Comparison of ENCODE assay signal across 8 mouse cellular contexts in the genomic region with DNA sequence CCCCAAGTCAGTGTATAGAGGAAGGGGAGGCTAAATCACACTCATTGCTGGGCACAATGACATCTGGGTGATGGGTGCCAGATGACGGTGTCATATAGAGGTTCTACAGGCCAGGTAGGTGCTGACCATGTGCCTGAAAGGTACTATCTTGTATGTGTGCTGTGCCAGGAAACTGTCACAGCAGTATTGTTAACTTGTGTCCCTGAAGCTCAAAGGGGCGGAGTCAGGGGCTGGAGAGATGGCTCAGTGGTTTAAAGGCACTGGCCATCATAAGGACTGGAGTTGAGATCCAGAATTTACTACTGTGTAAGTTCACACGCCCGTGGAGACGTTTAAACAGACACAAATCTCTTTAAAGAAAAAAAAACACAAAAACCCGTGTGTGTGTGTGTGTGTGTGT. TPM values are rescaled to one million over a fixed set of nuclear protein-coding genes. Genes with fewer than 3 reads are reported as not detected.
A peak's percentile ranks its signal among the peaks of the same experiment; 100 is the strongest.
DNase-seq lines count a peak whose midpoint lies in the region; ATAC-seq and TF ChIP-seq lines count a peak whose summit lies in the region.

No protein-coding gene starts in this region.

- peaks cover 17% of the 10 kb centered on the region for H3K4me1 ChIP-seq in heart, embryonic 13.5 days
- peaks cover 5 to 21% of the 10 kb centered on the region in 2 experiments for H3K4me1 ChIP-seq in MEL (ENCODE audit: control insufficient read depth in 1 of 2, insufficient read depth in 2 of 2, low read length in 2 of 2)
- H3K4me1 ChIP-seq in heart, embryonic 16.5 days (ENCODE audit: control insufficient read depth, insufficient read depth, low read length) = peaks cover 8% of the 10 kb centered on the region
- peaks cover 9% of the 10 kb centered on the region; the same call in 1 of the 2 replicates for H3K4me1 ChIP-seq in midbrain, embryonic 11.5 days (ENCODE audit: control insufficient read depth, insufficient read depth, low read length)

- TF ChIP-seq POLR2A in MEL (IDR thresholded peaks at IDR 0.05; ENCODE audit: control insufficient read depth in 1 of 2, insufficient read depth in 1 of 2, low read depth in 1 of 2, low read length in 2 of 2, poor library complexity in 1 of 2) = no peak

- H3K9me3 ChIP-seq in heart, embryonic 13.5 days = no peaks in the 10 kb centered on the region
- H3K9me3 ChIP-seq in MEL (replicated peaks; ENCODE audit: insufficient read depth, low read length) = no peaks in the 10 kb centered on the region
- no peaks in the 10 kb centered on the region for H3K9me3 ChIP-seq in heart, embryonic 16.5 days (replicated peaks; ENCODE audit: control insufficient read depth, low read length)
- H3K9me3 ChIP-seq in midbrain, embryonic 11.5 days (ENCODE audit: control insufficient read depth, low read length) = no peaks in the 10 kb centered on the region

- no peak for DNase-seq in heart, postnatal 36 days
- DNase-seq in MEL (ENCODE audit: low read depth, low spot score) = peak; percentile 34
- DNase-seq in midbrain, embryonic 11.5 days (ENCODE audit: low spot score, missing footprints) = peak; percentile 81
- no peak for DNase-seq in frontal cortex, postnatal 36 days (ENCODE audit: low spot score in 2 of 2)
- no peak for DNase-seq in layer of hippocampus, adult 2 months (ENCODE audit: low spot score in 2 of 2)
- no peak for DNase-seq in layer of hippocampus, postnatal 25 days (ENCODE audit: extremely low spot score in 1 of 2, low spot score in 1 of 2)

- TF ChIP-seq CTCF in MEL (IDR thresholded peaks at IDR 0.05 in 2 of 3, conservative IDR thresholded peaks at IDR 0.05 in 1 of 3; ENCODE audit: control insufficient read depth in 1 of 3, insufficient read depth in 1 of 3, low read depth in 2 of 3, low read length in 3 of 3, poor library complexity in 1 of 3, severe bottlenecking in 1 of 3) = no peak
- TF ChIP-seq CTCF in layer of hippocampus, adult 2 months (conservative IDR thresholded peaks at IDR 0.05) = no peak

- peak overlapping the region; percentile 86 for H3K4me3 ChIP-seq in heart, embryonic 13.5 days
- H3K4me3 ChIP-seq in MEL (ENCODE audit: control insufficient read depth in 1 of 2, insufficient read depth in 1 of 2, low read depth in 2 of 2, low read length in 2 of 2) = peak overlapping the region; percentile 71 to 99; a peak in 3 of 4 replicates
- no peak overlapping the region for H3K4me3 ChIP-seq in heart, embryonic 16.5 days (ENCODE audit: low read length)
- no peak overlapping the region for H3K4me3 ChIP-seq in midbrain, embryonic 11.5 days (ENCODE audit: low read depth, low read length)
- no peak overlapping the region for H3K4me3 ChIP-seq in layer of hippocampus, adult 2 months

- ATAC-seq in heart, embryonic 13.5 days (ENCODE audit: extremely low read depth, insufficient number of reproducible peaks, low FRiP score, low TSS enrichment) = no peak
- ATAC-seq in heart, embryonic 16.5 days (replicated peaks; ENCODE audit: extremely low read depth, insufficient read depth, low FRiP score) = no peak
- no peak for ATAC-seq in midbrain, embryonic 11.5 days (ENCODE audit: low FRiP score)

- intact Hi-C loops in heart, postnatal 36 days (cut with DNase I) = no loop called here

- no peaks in the 10 kb centered on the region for H3K27me3 ChIP-seq in heart, embryonic 13.5 days (replicated peaks)
- no peaks in the 10 kb centered on the region for H3K27me3 ChIP-seq in MEL (ENCODE audit: control insufficient read depth in 1 of 2, insufficient read depth in 2 of 2, low read length in 2 of 2)
- H3K27me3 ChIP-seq in heart, embryonic 16.5 days (ENCODE audit: control insufficient read depth, insufficient read depth, low read length) = no peaks in the 10 kb centered on the region
- no peaks in the 10 kb centered on the region for H3K27me3 ChIP-seq in midbrain, embryonic 11.5 days (ENCODE audit: control insufficient read depth, insufficient read depth, low read length)

- no peak for TF ChIP-seq RAD21 in MEL (IDR thresholded peaks at IDR 0.05; ENCODE audit: low read depth, low read length)

- H3K9ac ChIP-seq in heart, embryonic 13.5 days = peak overlapping the region; percentile 94
- peak overlapping the region; percentile 77 for H3K9ac ChIP-seq in MEL (ENCODE audit: control insufficient read depth, low read depth, low read length, poor library complexity, severe bottlenecking)
- no peak overlapping the region for H3K9ac ChIP-seq in heart, embryonic 16.5 days (ENCODE audit: low read length)
- H3K9ac ChIP-seq in midbrain, embryonic 11.5 days (ENCODE audit: low read length) = no peak overlapping the region

- H3K36me3 ChIP-seq in heart, embryonic 13.5 days = no peaks in the 10 kb centered on the region
- peaks cover 0 to 31% of the 10 kb centered on the region in 2 experiments; a peak in 2 of 4 replicates for H3K36me3 ChIP-seq in MEL (ENCODE audit: control insufficient read depth in 1 of 2, insufficient read depth in 2 of 2, low read length in 2 of 2)
- H3K36me3 ChIP-seq in heart, embryonic 16.5 days (ENCODE audit: control insufficient read depth, insufficient read depth) = no peaks in the 10 kb centered on the region
- no peaks in the 10 kb centered on the region for H3K36me3 ChIP-seq in midbrain, embryonic 11.5 days (ENCODE audit: control insufficient read depth, insufficient read depth, low read length)

- no peak overlapping the region for H3K27ac ChIP-seq in heart, embryonic 13.5 days (replicated peaks)
- no peak overlapping the region for H3K27ac ChIP-seq in MEL (ENCODE audit: control insufficient read depth, low read depth, low read length)
- H3K27ac ChIP-seq in heart, embryonic 16.5 days (ENCODE audit: low read length) = no peak overlapping the region
- H3K27ac ChIP-seq in midbrain, embryonic 11.5 days (ENCODE audit: low read depth, low read length) = no peak overlapping the region
- H3K27ac ChIP-seq in layer of hippocampus, adult 2 months = no peak overlapping the region

- 85% methylated on average over 6 of the region's 6 CpGs for WGBS in heart, embryonic 13.5 days
- 85% methylated on average over 6 of the region's 6 CpGs for WGBS in heart, embryonic 16.5 days
- WGBS in midbrain, embryonic 11.5 days = 89% methylated on average over 6 of the region's 6 CpGs

- H3K79me2 ChIP-seq in MEL (ENCODE audit: control insufficient read depth, insufficient read depth, low read length, poor library complexity) = peaks cover 29% of the 10 kb centered on the region

- H3K4me2 ChIP-seq in heart, embryonic 13.5 days = peak overlapping the region; percentile 83
- H3K4me2 ChIP-seq in heart, embryonic 16.5 days (ENCODE audit: low read depth, low read length) = peak overlapping the region; percentile 71; the same call in 1 of the 2 replicates
- no peak overlapping the region for H3K4me2 ChIP-seq in midbrain, embryonic 11.5 days

- no peak for TF ChIP-seq EP300 in MEL (IDR thresholded peaks at IDR 0.05; ENCODE audit: low read depth in 1 of 2, low read length in 2 of 2)

TF ChIP-seq in MEL, 35 proteins besides CTCF, POLR2A, EP300 and RAD21:
- TF ChIP-seq MAX (IDR thresholded peaks at IDR 0.05; ENCODE audit: low read length) = no peak
- TF ChIP-seq TAL1 (IDR thresholded peaks at IDR 0.05; ENCODE audit: low read length) = no peak
- no peak for TF ChIP-seq HCFC1 (IDR thresholded peaks at IDR 0.05; ENCODE audit: low read depth, low read length)

RNA-seq across cellular contexts. Expression of a gene that starts 22.6 kb away (rescaled TPM):
- polyA plus RNA-seq in heart, embryonic 13.5 days (2015; fragmentation: Nextera tagmentation; extraction: Ambion mirVana) = 0.91 and 0.99 TPM in 2 replicates
- 1 to 10 TPM in 1 of 2 experiments, under 1 TPM in 1; 0.97 to 1.4 TPM for total RNA-seq in heart, postnatal 36 days (2021)
- total RNA-seq in MEL (2012; rRNA removed) = 0.82 and 1.4 TPM in 2 replicates
- 1 to 10 TPM in 1 of 2 experiments, not detected in 1; 3.6 TPM for polyA plus RNA-seq in MEL (2012; ENCODE audit: insufficient read depth in 1 of 2, insufficient read length in 2 of 2, low read depth in 1 of 2, low replicate concordance in 2 of 2, missing spikeins in 1 of 2)
- polyA plus RNA-seq in heart, embryonic 16.5 days (2015; fragmentation: Nextera tagmentation; extraction: Ambion mirVana) = 3.1 and 3.7 TPM in 2 replicates
- 4.7 and 5.5 TPM in 2 replicates for polyA plus RNA-seq in midbrain, embryonic 11.5 days (2014; fragmentation: Nextera tagmentation; extraction: Ambion mirVana)
- total RNA-seq in layer of hippocampus, adult 2 months (2021) = 1 to 10 TPM; 4.5 to 5.6 TPM
- 1 to 10 TPM; 2.8 to 3.2 TPM for total RNA-seq in layer of hippocampus, postnatal 25 days (2021)

RNA-seq across cellular contexts. Expression of a gene that starts 46.8 kb away (rescaled TPM):
- polyA plus RNA-seq in heart, embryonic 13.5 days (2015; fragmentation: Nextera tagmentation; extraction: Ambion mirVana) = 0.37 and 1.5 TPM in 2 replicates
- not detected for total RNA-seq in heart, postnatal 36 days (2021)
- total RNA-seq in MEL (2012; rRNA removed) = not detected in 2 replicates
- polyA plus RNA-seq in MEL (2012; ENCODE audit: insufficient read depth in 1 of 2, insufficient read length in 2 of 2, low read depth in 1 of 2, low replicate concordance in 2 of 2, missing spikeins in 1 of 2) = not detected
- polyA plus RNA-seq in heart, embryonic 16.5 days (2015; fragmentation: Nextera tagmentation; extraction: Ambion mirVana) = 0.20 and 0.46 TPM in 2 replicates
- polyA plus RNA-seq in midbrain, embryonic 11.5 days (2014; fragmentation: Nextera tagmentation; extraction: Ambion mirVana) = not detected in 2 replicates
- total RNA-seq in layer of hippocampus, adult 2 months (2021) = not detected
- not detected for total RNA-seq in layer of hippocampus, postnatal 25 days (2021)

Comparison
In these comparisons a context has a peak if more than half of its experiments do, and no peak if none do; other contexts are left out.
1. H3K4me3 ChIP-seq: peak in heart, embryonic 13.5 days (single experiment) and MEL (2 of 2); none in heart, embryonic 16.5 days (single experiment), midbrain, embryonic 11.5 days (single experiment) and layer of hippocampus, adult 2 months (single experiment).
2. H3K9ac ChIP-seq: peak in heart, embryonic 13.5 days (single experiment) and MEL (single experiment); none in heart, embryonic 16.5 days (single experiment) and midbrain, embryonic 11.5 days (single experiment).
3. DNase-seq: peak in MEL (single experiment) and midbrain, embryonic 11.5 days (single experiment); none in heart, postnatal 36 days (0 of 2), frontal cortex, postnatal 36 days (0 of 2), layer of hippocampus, adult 2 months (0 of 2) and layer of hippocampus, postnatal 25 days (0 of 2).